Mouse (Mus musculus): ENCODE measurements around the gene Gm2431. TPM values are rescaled to one million over a fixed set of nuclear protein-coding genes. Genes with fewer than 3 reads are reported as not detected.

Gene Gm2431
- total RNA-seq, 2 experiments from 2014 or later = not detected

Other genes with a start within 250 kb of the Gm2431 start
- gene Mob2, start 197.3 kb downstream of the Gm2431 start, total RNA-seq (2021) = 10 to 100 TPM; 33.4 to 33.6 TPM
- gene Dusp8, start 162.5 kb downstream of the Gm2431 start, total RNA-seq (2021) = 10 to 100 TPM; 37.7 to 43.0 TPM
- gene Gm45618, start 137.6 kb downstream of the Gm2431 start, total RNA-seq (2021) = not detected
- not detected for gene Gm39115, start 122.3 kb downstream of the Gm2431 start, total RNA-seq (2021)
- gene Gm45337, start 113.7 kb downstream of the Gm2431 start, total RNA-seq (2021) = not detected
- not detected for gene Gm29735, start 101.2 kb downstream of the Gm2431 start, total RNA-seq (2021)
- gene Gm4553, start 92.6 kb downstream of the Gm2431 start, total RNA-seq (2021) = not detected
- gene Krtap5-2, start 82.3 kb downstream of the Gm2431 start, total RNA-seq (2021) = not detected
- gene Gm10153, start 68.0 kb downstream of the Gm2431 start, total RNA-seq (2021) = not detected
- not detected for gene Krtap5-3, start 57.0 kb downstream of the Gm2431 start, total RNA-seq (2021)
- not detected for gene Gm7579, start 46.5 kb downstream of the Gm2431 start, total RNA-seq (2021)
- not detected for gene Krtap5-5, start 28.4 kb downstream of the Gm2431 start, total RNA-seq (2021)
- gene Gm40460, start 17.3 kb downstream of the Gm2431 start, total RNA-seq (2021) = not detected
- not detected for gene Gm4559, start 16.0 kb upstream of the Gm2431 start, total RNA-seq (2021)
- not detected for gene Krtap5-1, start 38.8 kb upstream of the Gm2431 start, total RNA-seq (2021)
- gene Krtap5-4, start 45.2 kb upstream of the Gm2431 start, total RNA-seq (2021) = not detected
- gene Ifitm10, start 115.4 kb upstream of the Gm2431 start, total RNA-seq (2021) = 1 to 10 TPM; 2.0 TPM
- 1 to 10 TPM in 1 of 2 experiments, under 1 TPM in 1; 0.43 to 1.7 TPM for gene Gm49369, start 124.3 kb upstream of the Gm2431 start, total RNA-seq (2021)
- 100 to 1,000 TPM; 344 to 370 TPM for gene Ctsd, start 129.7 kb upstream of the Gm2431 start, total RNA-seq (2021)
- gene Syt8, start 176.5 kb upstream of the Gm2431 start, total RNA-seq (2021) = not detected
- gene Tnni2, start 183.5 kb upstream of the Gm2431 start, total RNA-seq (2021) = 10 to 100 TPM in 1 of 2 experiments, 1 to 10 TPM in 1; 6.6 to 16.4 TPM
- 100 to 1,000 TPM in 1 of 2 experiments, 10 to 100 TPM in 1; 93.3 to 108 TPM for gene Lsp1, start 202.5 kb upstream of the Gm2431 start, total RNA-seq (2021)
- gene Tnnt3, start 240.5 kb upstream of the Gm2431 start, total RNA-seq (2021) = 10 to 100 TPM in 1 of 2 experiments, under 1 TPM in 1; 0.98 to 10.9 TPM